Mouse (Mus musculus): ENCODE measurements around the gene Sync. TPM values are rescaled to one million over a fixed set of nuclear protein-coding genes. Genes with fewer than 3 reads are reported as not detected.

Gene Sync
- polyA plus RNA-seq, 1 experiment from 2014 or later: 1.1 TPM

DNA sequence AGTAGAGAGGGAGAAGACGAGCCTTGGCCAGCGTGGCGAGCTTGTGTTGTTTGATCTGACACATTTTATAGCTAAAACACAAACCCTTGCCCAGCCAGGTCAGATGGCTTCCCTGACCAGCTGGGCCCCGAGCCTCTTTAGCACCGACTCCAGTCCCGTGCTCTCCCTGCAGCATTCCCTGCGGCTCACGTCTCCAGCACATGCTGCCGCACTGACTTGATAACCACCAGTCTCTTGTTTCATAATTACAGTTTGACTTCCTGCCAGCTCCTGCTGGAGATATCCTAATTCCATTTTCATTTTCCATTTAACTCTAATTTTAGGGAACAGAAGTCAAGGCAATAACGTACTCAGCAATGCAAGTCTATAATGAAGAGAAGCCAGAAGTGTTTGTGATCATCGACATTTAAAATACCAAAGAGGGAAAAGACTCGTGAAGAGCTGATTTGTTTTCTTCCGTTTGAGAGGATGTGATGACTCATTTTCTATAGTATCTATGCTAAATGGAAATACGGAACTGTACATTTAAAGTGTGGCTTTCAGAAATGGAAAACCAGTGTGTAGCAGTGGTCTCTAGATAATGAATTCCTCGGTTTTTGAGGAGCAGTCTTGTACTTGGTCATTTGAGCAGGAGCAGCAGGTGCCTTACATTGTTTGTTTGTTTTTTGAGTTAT is 59.2 kb downstream of the Sync start:
- no peak overlapping the region for H3K4me2 ChIP-seq
- ATAC-seq (replicated peaks; ENCODE audit: low FRiP score): no peak
- H3K9ac ChIP-seq: no peak overlapping the region
- H3K27ac ChIP-seq: 0 out of 2 replicates have a peak overlapping the region, but pooled peaks have one; percentile 11
- no peaks in the 10 kb centered on the region for H3K9me3 ChIP-seq (replicated peaks)
- H3K36me3 ChIP-seq: peaks cover 60% of the 10 kb centered on the region
- H3K27me3 ChIP-seq: no peaks in the 10 kb centered on the region
- no peaks in the 10 kb centered on the region for H3K4me1 ChIP-seq
- 55% methylated on average over 15 of the region's 15 CpGs for WGBS
- no peak overlapping the region for H3K4me3 ChIP-seq (replicated peaks)

- no peaks in the 10 kb centered on the region for H3K9me3 ChIP-seq (replicated peaks)
- H3K4me1 ChIP-seq: no peaks in the 10 kb centered on the region
- H3K9ac ChIP-seq: no peak overlapping the region
- no peaks in the 10 kb centered on the region for H3K27me3 ChIP-seq
- H3K36me3 ChIP-seq: peaks cover 58% of the 10 kb centered on the region
- ATAC-seq (replicated peaks; ENCODE audit: low FRiP score): peak; percentile 71; the same call in 1 of the 2 replicates
- no peak overlapping the region for H3K27ac ChIP-seq
- no peak overlapping the region for H3K4me2 ChIP-seq
- no peak overlapping the region for H3K4me3 ChIP-seq (replicated peaks)
- WGBS: 22% methylated on average over 1 of the region's 1 CpGs
These were observed 63.2 kb downstream of the Sync start for GRCm38 (mm10) chr4:129350644-129351043.

GRCm38 (mm10) chr4:129351111-129351510 is 63.7 kb downstream of the Sync start:
- Histone ChIP-seq H3K27me3 (no peaks in the 10 kb centered on the region), H3K9me3 (replicated peaks) (no peaks in the 10 kb centered on the region), H3K9ac (no peak overlapping the region), H3K36me3 (peaks cover 58% of the 10 kb centered on the region), H3K27ac (no peak overlapping the region), H3K4me2 (no peak overlapping the region), H3K4me1 (no peaks in the 10 kb centered on the region), H3K4me3 (replicated peaks) (no peak overlapping the region)
- 73% methylated on average over 6 of the region's 6 CpGs for WGBS
- no peak for ATAC-seq (replicated peaks; ENCODE audit: low FRiP score)

- ATAC-seq (replicated peaks; ENCODE audit: low FRiP score): no peak
- H3K27ac ChIP-seq: no peak overlapping the region
- no peak overlapping the region for H3K9ac ChIP-seq
- H3K36me3 ChIP-seq: peaks cover 65% of the 10 kb centered on the region
- H3K4me2 ChIP-seq: no peak overlapping the region
- 89% methylated on average over 12 of the region's 12 CpGs for WGBS
- H3K9me3 ChIP-seq (replicated peaks): no peaks in the 10 kb centered on the region
- H3K27me3 ChIP-seq: no peaks in the 10 kb centered on the region
- H3K4me1 ChIP-seq: 0 out of 2 replicates have a peak, but pooled peaks cover 3% of the 10 kb centered on the region
- no peak overlapping the region for H3K4me3 ChIP-seq (replicated peaks)
These were observed 65.8 kb downstream of the Sync start for GRCm38 (mm10) chr4:129353176-129353575.

GRCm38 (mm10) chr4:129354236-129354635 is 66.8 kb downstream of the Sync start:
- H3K9ac ChIP-seq: no peak overlapping the region
- peaks cover 72% of the 10 kb centered on the region for H3K36me3 ChIP-seq
- no peaks in the 10 kb centered on the region for H3K9me3 ChIP-seq (replicated peaks)
- no peaks in the 10 kb centered on the region for H3K27me3 ChIP-seq
- 0 out of 2 replicates have a peak, but pooled peaks cover 3% of the 10 kb centered on the region for H3K4me1 ChIP-seq
- no peak overlapping the region for H3K4me3 ChIP-seq (replicated peaks)
- 75% methylated on average over 15 of the region's 15 CpGs for WGBS
- ATAC-seq (replicated peaks; ENCODE audit: low FRiP score): no peak
- H3K27ac ChIP-seq: no peak overlapping the region
- H3K4me2 ChIP-seq: no peak overlapping the region

GRCm38 (mm10) chr4:129357613-129358163 is 70.3 kb downstream of the Sync start:
- peak overlapping the region; percentile 49; the same call in 1 of the 2 replicates for H3K27ac ChIP-seq
- 48% methylated on average over 15 of the region's 15 CpGs for WGBS
- H3K9me3 ChIP-seq (replicated peaks): no peaks in the 10 kb centered on the region
- peak; percentile 69 for ATAC-seq (replicated peaks; ENCODE audit: low FRiP score)
- H3K4me2 ChIP-seq: no peak overlapping the region
- no peak overlapping the region for H3K4me3 ChIP-seq (replicated peaks)
- H3K9ac ChIP-seq: no peak overlapping the region
- no peaks in the 10 kb centered on the region for H3K27me3 ChIP-seq
- H3K4me1 ChIP-seq: 0 out of 2 replicates have a peak, but pooled peaks cover 3% of the 10 kb centered on the region
- peaks cover 75% of the 10 kb centered on the region for H3K36me3 ChIP-seq

Small RNA genes lying within 50 kb of the gene (microRNA-seq; reads per million reads assigned to microRNA genes)
- gene Gm22994: not detected

Other genes starting within 250 kb of the Sync start
- 7.1 TPM in 2 replicates for gene Rnf19b, start 229.3 kb upstream of the Sync start, polyA plus RNA-seq (2015; fragmentation: Nextera tagmentation; extraction: Ambion mirVana)
- 9.2 TPM in 2 replicates for gene Tmem54, start 182.1 kb upstream of the Sync start, polyA plus RNA-seq (2015; fragmentation: Nextera tagmentation; extraction: Ambion mirVana)
- gene Hpca, start 165.6 kb upstream of the Sync start, polyA plus RNA-seq (2015; fragmentation: Nextera tagmentation; extraction: Ambion mirVana): 2.0 and 2.8 TPM in 2 replicates
- 5.1 and 5.5 TPM in 2 replicates for gene Fndc5, start 150.6 kb upstream of the Sync start, polyA plus RNA-seq (2015; fragmentation: Nextera tagmentation; extraction: Ambion mirVana)
- gene S100pbp, start 97.9 kb upstream of the Sync start, polyA plus RNA-seq (2015; fragmentation: Nextera tagmentation; extraction: Ambion mirVana): 24.3 and 25.9 TPM in 2 replicates
- gene Yars, start 97.9 kb upstream of the Sync start, polyA plus RNA-seq (2015; fragmentation: Nextera tagmentation; extraction: Ambion mirVana): 81.3 and 87.4 TPM in 2 replicates
- gene C77080, start 26.2 kb upstream of the Sync start, polyA plus RNA-seq (2015; fragmentation: Nextera tagmentation; extraction: Ambion mirVana): 8.3 and 9.1 TPM in 2 replicates
- 430 and 490 TPM in 2 replicates for gene Rbbp4, start 47.8 kb downstream of the Sync start, polyA plus RNA-seq (2015; fragmentation: Nextera tagmentation; extraction: Ambion mirVana)
- gene Zbtb8os, start 48.1 kb downstream of the Sync start, polyA plus RNA-seq (2015; fragmentation: Nextera tagmentation; extraction: Ambion mirVana): 46.9 and 47.5 TPM in 2 replicates
- 15.7 and 18.0 TPM in 2 replicates for gene Zbtb8a, start 90.5 kb downstream of the Sync start, polyA plus RNA-seq (2015; fragmentation: Nextera tagmentation; extraction: Ambion mirVana)
- 4.1 and 4.9 TPM in 2 replicates for gene Zbtb8b, start 153.2 kb downstream of the Sync start, polyA plus RNA-seq (2015; fragmentation: Nextera tagmentation; extraction: Ambion mirVana)
- gene Bsdc1, start 174.0 kb downstream of the Sync start, polyA plus RNA-seq (2015; fragmentation: Nextera tagmentation; extraction: Ambion mirVana): 26.4 and 28.8 TPM in 2 replicates
- gene Tssk3, start 203.4 kb downstream of the Sync start, polyA plus RNA-seq (2015; fragmentation: Nextera tagmentation; extraction: Ambion mirVana): not detected in 2 replicates
- not detected in 2 replicates for gene Fam229a, start 203.6 kb downstream of the Sync start, polyA plus RNA-seq (2015; fragmentation: Nextera tagmentation; extraction: Ambion mirVana)
- gene Marcksl1, start 226.0 kb downstream of the Sync start, polyA plus RNA-seq (2015; fragmentation: Nextera tagmentation; extraction: Ambion mirVana): 881 and 886 TPM in 2 replicates

Data from kidney, embryonic 15.5 days (tissue).